Mouse (Mus musculus) liver, postnatal 0 days (tissue): ENCODE results near the gene Dph2. TPM values are rescaled to one million over a fixed set of nuclear protein-coding genes. Genes with fewer than 3 reads are reported as not detected.

Experiments used
- ATAC-seq: fragments of 200-750 bp; cut with Nextera tagmentation; 2 replicates; pipeline ENCODE4 v1.8.0; 2017; ENCODE audit warnings: mild to moderate bottlenecking, moderate library complexity
- DNase-seq: peaks from one replicate; pipeline ENCODE4 v3.0.0-alpha.2; 2016
- H3K27ac ChIP-seq: fragments of 300-500 bp; sonication (generic); 2 replicates; pipeline ENCODE4 v1.5.1; 2014; ENCODE audit warnings: antibody characterized with exemption, moderate library complexity, mild to moderate bottlenecking, low read depth
- H3K27me3 ChIP-seq: fragments of 300-500 bp; sonication (generic); 2 replicates; pipeline ENCODE4 v1.6.1; 2014; ENCODE audit warnings: low read length, control low read depth, mixed read lengths; ENCODE audit not compliant: insufficient read depth
- H3K36me3 ChIP-seq: fragments of 300-500 bp; sonication (generic); replicated peaks from 2 replicates; pipeline ENCODE4 v1.6.1; 2014; ENCODE audit warnings: mild to moderate bottlenecking, control low read depth, low read length, moderate library complexity, mixed read lengths; ENCODE audit not compliant: insufficient read depth
- H3K4me1 ChIP-seq: fragments of 300-500 bp; sonication (generic); 2 replicates; pipeline ENCODE4 v1.6.1; 2014; ENCODE audit warnings: antibody characterized with exemption, mild to moderate bottlenecking, control low read depth; ENCODE audit not compliant: insufficient read depth
- H3K4me2 ChIP-seq: fragments of 300-500 bp; sonication (generic); 2 replicates; pipeline ENCODE4 v1.6.1; 2014; ENCODE audit warnings: low read depth, mild to moderate bottlenecking, low read length, moderate library complexity, mixed read lengths
- H3K4me3 ChIP-seq: fragments of 300-500 bp; sonication (generic); 2 replicates; pipeline ENCODE4 v1.5.1; 2014; ENCODE audit warnings: low read depth, low read length
- H3K9ac ChIP-seq: fragments of 300-500 bp; sonication (generic); replicated peaks from 2 replicates; pipeline ENCODE4 v1.6.1; 2014; ENCODE audit warnings: mild to moderate bottlenecking, moderate library complexity
- H3K9me3 ChIP-seq: fragments of 300-500 bp; sonication (generic); 2 replicates; pipeline ENCODE4 v1.6.1; 2016; ENCODE audit warnings: mild to moderate bottlenecking, control low read depth, low read length, mixed read lengths
- CTCF ChIP-seq: sonication (generic); IDR thresholded peaks from 2 replicates; pipeline ENCODE4 v1.5.1; 2016; ENCODE audit warnings: antibody characterized with exemption, low read depth
- EP300 ChIP-seq: IDR thresholded peaks from 2 replicates; pipeline ENCODE4 v1.6.1; 2016; ENCODE audit warnings: antibody characterized with exemption, low read depth, mild to moderate bottlenecking
- WGBS: fragments of 180-500 bp; shearing (Covaris S2); extraction: QIAGEN DNeasy Blood & Tissue Kit; methylation state at CpG from one replicate; pipeline ENCODE4 v1.1.7; 2014; ENCODE audit not compliant: insufficient replicate concordance; 5-methylcytosine and 5-hydroxymethylcytosine counted together
- polyA plus RNA-seq: library from polyadenylated mRNA; unstranded; fragments of >200 nt; fragmentation: Nextera tagmentation; extraction: Ambion mirVana; gene quantifications from 2 replicates; pipeline ENCODE4 v1.2.1, GENCODE M21; 2015

The Dph2 gene
- polyA plus RNA-seq, 1 experiment from 2014 or later: 4.5 TPM

GRCm38 (mm10) chr4:117844467-117844866 lies 47.4 kb downstream of the Dph2 start:
- H3K9ac ChIP-seq: no peak overlapping the region
- no peak overlapping the region for H3K4me3 ChIP-seq
- no peaks in the 10 kb centered on the region for H3K27me3 ChIP-seq
- no peak overlapping the region for H3K4me2 ChIP-seq
- H3K4me1 ChIP-seq: peaks cover 12% of the 10 kb centered on the region
- ATAC-seq (no peak), DNase-seq (no peak)
- no peak overlapping the region for H3K27ac ChIP-seq
- peaks cover 59% of the 10 kb centered on the region for H3K36me3 ChIP-seq
- H3K9me3 ChIP-seq: no peaks in the 10 kb centered on the region
- no peak for TF ChIP-seq CTCF
- no peak for TF ChIP-seq EP300
- WGBS: 78% methylated on average over 5 of the region's 5 CpGs

- peaks cover 65% of the 10 kb centered on the region for H3K36me3 ChIP-seq
Measured at GRCm38 (mm10) chr4:117843101-117843500, 48.7 kb downstream of the Dph2 start.

GRCm38 (mm10) chr4:117841566-117841965 lies 50.3 kb downstream of the Dph2 start:
- Histone ChIP-seq H3K9me3 (no peaks in the 10 kb centered on the region), H3K27ac (no peak overlapping the region)

More at GRCm38 (mm10) chr4:117843101-117843500, 48.7 kb downstream of the Dph2 start:
- TF ChIP-seq CTCF (no peak), EP300 (no peak)
- H3K4me1 ChIP-seq: peaks cover 12% of the 10 kb centered on the region
- H3K9me3 ChIP-seq: no peaks in the 10 kb centered on the region
- no peak overlapping the region for H3K27ac ChIP-seq
- H3K4me3 ChIP-seq: no peak overlapping the region
- no peak overlapping the region for H3K4me2 ChIP-seq
- WGBS: 87% methylated on average over 5 of the region's 5 CpGs
- ATAC-seq (no peak), DNase-seq (no peak)
- no peak overlapping the region for H3K9ac ChIP-seq
- no peaks in the 10 kb centered on the region for H3K27me3 ChIP-seq

GRCm38 (mm10) chr4:117840821-117841220 lies 51.0 kb downstream of the Dph2 start:
- ATAC-seq (no peak), DNase-seq (no peak)
- Histone ChIP-seq H3K4me3 (no peak overlapping the region), H3K27me3 (no peaks in the 10 kb centered on the region; the same call in 1 of the 2 replicates), H3K36me3 (peaks cover 51% of the 10 kb centered on the region), H3K27ac (no peak overlapping the region), H3K4me2 (no peak overlapping the region), H3K9ac (no peak overlapping the region), H3K9me3 (no peaks in the 10 kb centered on the region), H3K4me1 (peaks cover 12% of the 10 kb centered on the region)
- TF ChIP-seq CTCF (no peak), EP300 (no peak)
- 84% methylated on average over 5 of the region's 5 CpGs for WGBS

More at GRCm38 (mm10) chr4:117841566-117841965, 50.3 kb downstream of the Dph2 start:
- Histone ChIP-seq H3K9ac (no peak overlapping the region), H3K4me2 (no peak overlapping the region), H3K27me3 (no peaks in the 10 kb centered on the region), H3K36me3 (peaks cover 56% of the 10 kb centered on the region), H3K4me1 (peaks cover 12% of the 10 kb centered on the region), H3K4me3 (no peak overlapping the region)
- DNase-seq (no peak), ATAC-seq (no peak)
- WGBS: 75% methylated on average over 3 of the region's 3 CpGs
- TF ChIP-seq CTCF (no peak), EP300 (no peak)

- peaks cover 38% of the 10 kb centered on the region for H3K36me3 ChIP-seq
- WGBS: 71% methylated on average over 6 of the region's 6 CpGs
- no peak for DNase-seq
- H3K4me1 ChIP-seq: peaks cover 17% of the 10 kb centered on the region
- no peaks in the 10 kb centered on the region for H3K9me3 ChIP-seq
- no peaks in the 10 kb centered on the region; the same call in 1 of the 2 replicates for H3K27me3 ChIP-seq
- H3K9ac ChIP-seq: no peak overlapping the region
- H3K4me3 ChIP-seq: no peak overlapping the region
- TF ChIP-seq EP300 (no peak), CTCF (no peak)
- H3K4me2 ChIP-seq: no peak overlapping the region
- H3K27ac ChIP-seq: no peak overlapping the region
- ATAC-seq: no peak
Measured at GRCm38 (mm10) chr4:117839366-117839765, 52.5 kb downstream of the Dph2 start.

Other genes starting within 250 kb of the Dph2 start
- 14.6 TPM in 2 replicates for gene Dmap1, start 209.8 kb downstream of the Dph2 start, polyA plus RNA-seq
- gene Gm12845, start 167.6 kb downstream of the Dph2 start, polyA plus RNA-seq: not detected in 2 replicates
- gene Klf17, start 126.4 kb downstream of the Dph2 start, polyA plus RNA-seq: not detected in 2 replicates
- 16.0 and 19.5 TPM in 2 replicates for gene Slc6a9, start 57.5 kb downstream of the Dph2 start, polyA plus RNA-seq
- 0.15 and 0.34 TPM in 2 replicates for gene Ccdc24, start 19.5 kb downstream of the Dph2 start, polyA plus RNA-seq
- gene B4galt2, start 8.5 kb downstream of the Dph2 start, polyA plus RNA-seq: 0.63 and 0.67 TPM in 2 replicates
- gene Atp6v0b, start 4.7 kb downstream of the Dph2 start, polyA plus RNA-seq: 149 and 164 TPM in 2 replicates
- 7.5 and 7.7 TPM in 2 replicates for gene Ipo13, start 23.0 kb upstream of the Dph2 start, polyA plus RNA-seq
- 0.88 TPM in 2 replicates for gene Artn, start 37.7 kb upstream of the Dph2 start, polyA plus RNA-seq
- gene St3gal3, start 242.9 kb upstream of the Dph2 start, polyA plus RNA-seq: 4.5 and 5.1 TPM in 2 replicates